Mouse (Mus musculus): ENCODE measurements around the gene Ctrb1. TPM values are rescaled to one million over a fixed set of nuclear protein-coding genes. Genes with fewer than 3 reads are reported as not detected.
A peak's percentile ranks its signal among the peaks of the same experiment; 100 is the strongest.

The Ctrb1 gene
- polyA plus RNA-seq, 1 experiment from 2014 or later = 0.32 TPM

DNA sequence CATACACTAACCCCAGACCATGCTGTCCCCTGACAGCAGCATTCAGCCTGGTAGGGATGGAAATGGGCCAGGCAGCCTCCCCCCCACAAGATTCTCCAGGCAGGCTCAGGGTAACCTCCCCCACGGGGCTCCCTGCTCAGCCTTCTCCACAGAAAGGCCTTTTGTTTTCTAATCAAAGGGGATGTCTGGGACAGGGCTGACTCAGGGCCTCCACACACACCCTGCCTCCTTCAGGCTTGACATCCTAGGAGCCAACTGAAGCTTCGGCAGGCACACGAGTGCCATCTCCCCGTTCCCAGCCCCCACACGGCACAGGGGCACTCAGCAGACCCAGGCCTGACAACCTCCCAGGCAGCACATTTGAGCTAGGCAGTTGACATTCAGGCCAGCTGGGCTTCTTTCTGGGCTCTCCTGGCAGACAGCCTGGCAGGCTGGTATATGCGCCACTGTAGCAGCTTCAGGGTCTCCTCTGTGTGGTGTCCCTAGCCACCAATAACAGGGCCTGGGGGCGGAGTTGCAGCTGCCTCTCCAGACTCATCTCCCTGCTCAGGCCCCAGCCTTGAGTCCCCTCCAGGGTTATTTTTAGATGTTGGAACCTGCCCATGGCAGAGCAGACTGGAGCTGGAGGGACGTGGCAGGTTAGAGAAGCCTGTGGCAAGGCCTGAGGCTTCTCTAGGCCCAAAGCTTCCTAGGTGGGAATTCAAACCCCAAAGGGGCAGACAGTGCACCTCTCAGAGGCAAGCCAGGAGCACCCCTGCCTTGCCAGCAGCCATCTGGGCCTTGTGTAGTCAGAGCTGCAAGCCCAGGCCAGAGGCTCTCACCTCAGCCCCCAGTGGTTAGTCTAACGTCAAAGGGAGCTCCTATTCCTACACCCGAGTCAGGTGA, 26.0 kb upstream of the Ctrb1 start:
- peak overlapping the region; percentile 96 for H3K27ac ChIP-seq (replicated peaks)
- H3K9me3 ChIP-seq (replicated peaks) = no peaks in the 10 kb centered on the region
- WGBS = 23% methylated on average over 10 of the region's 10 CpGs
- H3K36me3 ChIP-seq = peaks cover 51% of the 10 kb centered on the region
- ATAC-seq (ENCODE audit: insufficient number of reproducible peaks, low FRiP score, low TSS enrichment, low read depth) = peak; percentile 79
- no peaks in the 10 kb centered on the region for H3K27me3 ChIP-seq
- peaks cover 39% of the 10 kb centered on the region for H3K4me1 ChIP-seq
- no peak overlapping the region for H3K4me3 ChIP-seq (replicated peaks)
- no peak overlapping the region for H3K9ac ChIP-seq
- peak overlapping the region; percentile 30 for H3K4me2 ChIP-seq (replicated peaks)

DNA sequence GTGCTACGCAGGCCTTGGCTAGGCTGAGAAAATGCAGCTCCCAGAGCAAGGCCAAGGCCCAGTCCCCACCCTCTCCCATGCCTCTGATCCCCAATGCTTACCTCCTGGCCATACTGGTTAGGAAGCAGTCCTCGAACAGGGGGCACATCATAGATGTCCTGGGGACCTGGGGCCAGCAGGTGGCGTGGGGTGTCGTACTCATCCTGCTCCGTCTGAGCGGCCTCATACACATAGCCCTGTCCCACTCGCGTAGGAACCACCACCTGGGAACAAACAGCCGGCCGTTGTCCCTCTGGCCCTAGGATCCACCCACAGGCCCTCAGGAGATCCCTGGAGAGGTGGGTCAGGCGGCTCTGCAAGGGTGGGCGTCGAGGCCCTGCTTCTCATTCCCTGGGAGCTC, 24.7 kb upstream of the Ctrb1 start:
- WGBS = 82% methylated on average over 13 of the region's 13 CpGs
- no peaks in the 10 kb centered on the region for H3K27me3 ChIP-seq

DNA sequence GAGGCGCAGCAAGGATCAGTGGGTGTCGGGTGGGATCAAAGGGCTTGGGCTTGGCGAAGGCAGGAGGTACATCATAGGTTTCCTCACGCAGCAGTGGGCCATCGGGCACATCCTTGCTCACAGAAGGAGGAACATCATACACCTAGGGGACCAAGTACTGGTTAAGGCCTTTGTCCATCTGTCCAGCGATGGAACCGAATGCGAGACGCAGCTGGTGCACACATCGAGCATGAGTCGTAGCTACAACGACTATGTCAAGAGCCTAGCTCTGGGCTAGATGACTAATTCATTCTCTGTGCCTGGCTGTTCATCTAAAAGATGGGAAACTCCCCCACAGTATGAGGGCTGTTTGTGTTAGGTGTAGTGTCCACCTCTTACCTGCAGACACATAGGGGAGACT, 23.5 kb upstream of the Ctrb1 start:
- H3K4me3 ChIP-seq (replicated peaks) = no peak overlapping the region
- H3K36me3 ChIP-seq = peaks cover 56% of the 10 kb centered on the region
- H3K9me3 ChIP-seq (replicated peaks) = no peaks in the 10 kb centered on the region

More for the DNA sequence above, 24.7 kb upstream of the Ctrb1 start:
- Histone ChIP-seq H3K9me3 (replicated peaks) (no peaks in the 10 kb centered on the region), H3K4me1 (peaks cover 39% of the 10 kb centered on the region), H3K4me2 (replicated peaks) (no peak overlapping the region), H3K27ac (replicated peaks) (no peak overlapping the region), H3K4me3 (replicated peaks) (no peak overlapping the region), H3K9ac (no peak overlapping the region), H3K36me3 (peaks cover 57% of the 10 kb centered on the region)
- ATAC-seq (ENCODE audit: insufficient number of reproducible peaks, low FRiP score, low TSS enrichment, low read depth) = no peak

DNA sequence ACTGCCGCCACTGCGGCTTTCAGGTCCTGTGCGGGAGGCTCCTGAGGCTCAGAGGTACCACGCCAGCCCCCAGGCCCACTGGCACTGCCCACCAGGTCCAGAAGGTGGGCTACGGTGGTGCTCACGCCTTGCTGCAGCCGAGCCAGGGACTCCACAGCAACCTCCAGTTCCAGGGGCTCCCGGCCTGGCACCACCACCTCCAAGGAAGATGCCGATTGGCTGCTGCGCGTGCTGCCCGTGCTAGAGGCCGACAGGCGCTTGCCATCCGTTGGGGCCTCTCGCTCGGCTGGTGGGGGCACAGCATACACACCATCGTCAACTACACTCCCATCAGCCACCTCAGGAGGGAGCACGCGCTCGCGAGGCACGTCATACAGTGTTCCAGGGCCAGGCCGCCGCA, 23.0 kb upstream of the Ctrb1 start:
- H3K4me3 ChIP-seq (replicated peaks) = no peak overlapping the region

More for the DNA sequence above, 23.5 kb upstream of the Ctrb1 start:
- no peak for ATAC-seq (ENCODE audit: insufficient number of reproducible peaks, low FRiP score, low TSS enrichment, low read depth)
- no peak overlapping the region for H3K27ac ChIP-seq (replicated peaks)
- H3K4me2 ChIP-seq (replicated peaks) = no peak overlapping the region
- H3K9ac ChIP-seq = no peak overlapping the region
- WGBS = 96% methylated on average over 12 of the region's 12 CpGs
- H3K27me3 ChIP-seq = no peaks in the 10 kb centered on the region
- peaks cover 40% of the 10 kb centered on the region for H3K4me1 ChIP-seq

DNA sequence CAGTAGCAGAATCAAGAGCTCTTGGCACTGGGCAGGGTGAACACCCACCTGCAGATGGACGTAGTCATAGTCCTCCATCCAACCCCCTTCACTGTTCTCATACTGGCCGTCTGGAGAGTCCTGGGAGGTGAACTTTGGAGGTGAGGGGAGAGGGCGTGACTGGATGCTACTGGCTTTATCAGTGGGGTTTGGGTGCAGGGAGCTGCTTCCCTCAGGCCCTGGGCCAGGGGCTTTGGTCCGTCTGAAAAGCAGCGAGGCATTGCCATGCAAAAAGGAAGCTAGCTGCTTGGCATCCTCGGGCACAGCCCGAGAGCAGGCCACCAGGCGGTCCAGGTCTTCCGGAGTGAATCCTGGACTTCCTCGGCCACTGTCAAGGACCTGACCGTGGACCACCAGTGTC, 22.5 kb upstream of the Ctrb1 start:
- peaks cover 56% of the 10 kb centered on the region for H3K36me3 ChIP-seq
- WGBS = 86% methylated on average over 11 of the region's 11 CpGs
- no peak for ATAC-seq (ENCODE audit: insufficient number of reproducible peaks, low FRiP score, low TSS enrichment, low read depth)

More for the DNA sequence above, 23.0 kb upstream of the Ctrb1 start:
- Histone ChIP-seq H3K4me1 (peaks cover 41% of the 10 kb centered on the region), H3K4me2 (replicated peaks) (no peak overlapping the region), H3K36me3 (peaks cover 56% of the 10 kb centered on the region), H3K27ac (replicated peaks) (no peak overlapping the region), H3K27me3 (no peaks in the 10 kb centered on the region), H3K9me3 (replicated peaks) (no peaks in the 10 kb centered on the region), H3K9ac (no peak overlapping the region)
- ATAC-seq (ENCODE audit: insufficient number of reproducible peaks, low FRiP score, low TSS enrichment, low read depth) = no peak
- 94% methylated on average over 25 of the region's 25 CpGs for WGBS

DNA sequence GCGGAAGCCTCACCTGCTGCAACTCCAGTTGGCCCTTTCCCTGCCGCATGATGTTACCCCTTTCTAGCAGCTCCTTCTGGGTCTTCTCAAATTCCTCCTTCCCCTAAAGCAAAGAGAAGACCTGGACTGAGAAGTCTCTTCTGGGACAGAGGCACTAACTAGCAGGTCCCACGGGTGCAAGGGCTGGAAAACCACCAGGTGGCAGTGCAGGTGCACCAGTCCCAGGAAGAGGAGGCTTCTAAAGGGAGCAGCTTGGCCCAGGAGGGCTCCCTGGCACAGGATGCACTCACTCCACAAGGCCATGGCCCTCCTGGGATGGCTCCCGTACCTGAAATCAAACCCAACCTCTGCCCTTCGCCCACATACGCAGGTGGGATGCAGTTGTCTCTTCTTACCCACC, 21.8 kb upstream of the Ctrb1 start:
- no peak overlapping the region for H3K9ac ChIP-seq
- WGBS = 79% methylated on average over 6 of the region's 6 CpGs
- peaks cover 34% of the 10 kb centered on the region for H3K4me1 ChIP-seq
- H3K36me3 ChIP-seq = peaks cover 56% of the 10 kb centered on the region
- no peak overlapping the region for H3K27ac ChIP-seq (replicated peaks)
- no peaks in the 10 kb centered on the region for H3K27me3 ChIP-seq
- no peaks in the 10 kb centered on the region for H3K9me3 ChIP-seq (replicated peaks)
- no peak overlapping the region for H3K4me2 ChIP-seq (replicated peaks)
- H3K4me3 ChIP-seq (replicated peaks) = no peak overlapping the region
- ATAC-seq (ENCODE audit: insufficient number of reproducible peaks, low FRiP score, low TSS enrichment, low read depth) = no peak

More for the DNA sequence above, 22.5 kb upstream of the Ctrb1 start:
- no peak overlapping the region for H3K4me3 ChIP-seq (replicated peaks)
- no peak overlapping the region for H3K4me2 ChIP-seq (replicated peaks)
- no peak overlapping the region for H3K27ac ChIP-seq (replicated peaks)
- peaks cover 41% of the 10 kb centered on the region for H3K4me1 ChIP-seq
- no peaks in the 10 kb centered on the region for H3K27me3 ChIP-seq
- H3K9me3 ChIP-seq (replicated peaks) = no peaks in the 10 kb centered on the region
- no peak overlapping the region for H3K9ac ChIP-seq

DNA sequence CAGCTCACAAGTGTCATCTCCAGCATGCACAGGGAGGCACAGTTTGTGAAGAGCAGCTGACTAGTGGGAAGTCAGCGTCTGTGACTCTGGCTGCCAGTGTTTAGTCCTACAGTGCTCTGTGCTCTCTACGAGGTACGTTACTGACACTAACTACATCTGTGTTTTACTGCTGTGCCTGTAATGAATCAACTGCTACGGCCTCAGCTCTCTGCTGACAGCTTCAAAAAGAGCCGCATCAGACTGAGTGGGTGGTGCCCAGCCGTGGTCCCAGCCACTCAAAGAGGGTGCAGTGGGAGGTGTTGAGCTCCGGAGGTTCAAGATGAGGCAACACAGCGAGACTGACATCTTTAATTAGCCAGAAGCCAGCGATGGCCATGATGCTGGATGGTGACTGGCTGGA, 21.3 kb upstream of the Ctrb1 start:
- H3K27me3 ChIP-seq = no peaks in the 10 kb centered on the region
- H3K27ac ChIP-seq (replicated peaks) = no peak overlapping the region
- H3K4me1 ChIP-seq = peaks cover 29% of the 10 kb centered on the region
- no peak overlapping the region for H3K4me3 ChIP-seq (replicated peaks)
- peaks cover 56% of the 10 kb centered on the region for H3K36me3 ChIP-seq
- H3K4me2 ChIP-seq (replicated peaks) = no peak overlapping the region
- H3K9ac ChIP-seq = no peak overlapping the region
- ATAC-seq (ENCODE audit: insufficient number of reproducible peaks, low FRiP score, low TSS enrichment, low read depth) = no peak
- H3K9me3 ChIP-seq (replicated peaks) = no peaks in the 10 kb centered on the region
- 66% methylated on average over 9 of the region's 9 CpGs for WGBS

DNA sequence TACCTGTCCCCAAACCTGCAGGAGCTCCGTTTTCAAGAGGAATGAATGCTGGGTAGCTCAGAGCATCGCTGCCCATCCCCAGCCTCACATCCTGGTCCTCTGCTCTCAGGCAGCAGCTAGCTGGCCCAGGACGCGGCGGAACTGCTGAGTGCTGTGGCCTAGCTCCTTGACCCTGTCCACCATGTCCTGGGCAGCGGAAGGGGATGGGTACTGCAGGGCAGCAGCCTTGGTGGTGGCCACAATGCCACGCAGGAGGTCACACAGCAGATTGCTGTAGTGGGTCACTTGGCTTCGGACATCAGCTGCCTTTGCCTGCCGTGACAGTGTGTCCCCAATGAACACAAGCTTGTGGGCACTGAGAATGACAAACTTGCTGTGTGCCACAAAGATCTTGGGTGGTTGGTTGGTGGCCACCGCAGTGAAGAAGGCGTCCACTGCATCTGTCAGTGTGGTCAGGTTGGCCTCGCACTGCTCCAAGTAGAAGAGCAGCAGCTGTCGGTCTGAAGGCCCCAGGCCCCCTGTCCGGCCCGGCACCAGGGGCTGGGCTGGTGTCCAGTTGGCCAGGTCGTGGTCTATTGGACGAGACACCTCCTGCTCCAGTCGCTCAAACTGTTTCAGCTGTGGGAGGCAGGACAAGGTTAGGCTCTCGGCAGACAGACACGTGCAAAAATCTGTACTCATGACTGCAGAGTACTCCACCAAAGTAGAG, 20.1 kb upstream of the Ctrb1 start:
- H3K4me2 ChIP-seq (replicated peaks) = no peak overlapping the region
- H3K36me3 ChIP-seq = peaks cover 56% of the 10 kb centered on the region
- H3K27ac ChIP-seq (replicated peaks) = no peak overlapping the region
- H3K4me1 ChIP-seq = peaks cover 17% of the 10 kb centered on the region
- H3K4me3 ChIP-seq (replicated peaks) = no peak overlapping the region
- ATAC-seq (ENCODE audit: insufficient number of reproducible peaks, low FRiP score, low TSS enrichment, low read depth) = no peak
- H3K9me3 ChIP-seq (replicated peaks) = no peaks in the 10 kb centered on the region
- H3K27me3 ChIP-seq = no peaks in the 10 kb centered on the region
- 92% methylated on average over 20 of the region's 20 CpGs for WGBS
- no peak overlapping the region for H3K9ac ChIP-seq

DNA sequence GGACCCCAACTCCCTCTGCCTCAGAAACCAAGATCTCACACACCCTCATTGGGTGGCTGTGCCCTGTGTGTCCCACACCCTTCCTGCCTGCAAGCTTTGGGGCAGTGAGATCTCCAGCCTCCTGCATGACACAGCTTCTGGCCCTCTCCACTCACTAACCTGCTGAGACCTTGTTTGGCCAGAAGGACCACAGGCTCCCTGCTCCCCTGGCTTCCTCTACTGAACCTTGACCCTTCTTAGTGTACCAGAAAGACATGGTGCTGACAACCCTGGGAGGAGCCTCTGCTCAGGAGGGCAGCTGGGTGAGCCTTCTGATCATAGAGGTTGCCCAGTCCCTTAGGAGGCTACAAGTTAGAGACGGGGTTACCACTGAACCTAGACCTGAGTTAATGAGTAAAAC, 18.4 kb upstream of the Ctrb1 start:
- no peak overlapping the region for H3K4me2 ChIP-seq (replicated peaks)
- WGBS = 94% methylated on average over 1 of the region's 1 CpGs
- no peak overlapping the region for H3K4me3 ChIP-seq (replicated peaks)
- H3K9me3 ChIP-seq (replicated peaks) = no peaks in the 10 kb centered on the region
- H3K4me1 ChIP-seq = peaks cover 12% of the 10 kb centered on the region; the same call in 1 of the 2 replicates
- 0 out of 2 replicates have a peak overlapping the region, but pooled peaks have one; percentile 48 for H3K27ac ChIP-seq (replicated peaks)
- H3K36me3 ChIP-seq = peaks cover 46% of the 10 kb centered on the region
- no peaks in the 10 kb centered on the region for H3K27me3 ChIP-seq
- H3K9ac ChIP-seq = no peak overlapping the region
- no peak for ATAC-seq (ENCODE audit: insufficient number of reproducible peaks, low FRiP score, low TSS enrichment, low read depth)

DNA sequence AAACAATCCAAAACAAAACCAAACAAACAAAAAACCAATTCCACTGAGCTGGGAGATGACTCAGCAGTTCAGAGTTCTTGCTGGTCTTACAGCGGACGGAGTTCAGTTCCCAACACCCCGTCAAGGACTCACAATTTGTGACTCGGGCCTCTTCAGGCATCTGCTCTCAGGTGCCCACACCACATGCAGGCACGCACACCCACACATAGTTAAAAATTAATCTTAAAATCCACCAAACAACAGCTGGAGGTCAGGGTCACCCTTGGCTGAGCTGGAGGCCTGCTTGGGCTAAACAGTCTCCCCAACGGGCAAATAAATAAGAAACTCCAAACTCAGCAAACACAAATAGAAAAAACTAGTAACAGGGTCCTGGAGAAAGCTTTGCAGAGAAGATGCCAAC, 17.5 kb upstream of the Ctrb1 start:
- H3K9me3 ChIP-seq (replicated peaks) = no peaks in the 10 kb centered on the region
- no peak overlapping the region for H3K4me2 ChIP-seq (replicated peaks)
- peak overlapping the region; percentile 48; the same call in 1 of the 2 replicates for H3K27ac ChIP-seq (replicated peaks)
- H3K9ac ChIP-seq = no peak overlapping the region
- ATAC-seq (ENCODE audit: insufficient number of reproducible peaks, low FRiP score, low TSS enrichment, low read depth) = no peak
- 81% methylated on average over 6 of the region's 6 CpGs for WGBS
- peaks cover 36% of the 10 kb centered on the region for H3K36me3 ChIP-seq
- no peaks in the 10 kb centered on the region for H3K27me3 ChIP-seq
- H3K4me1 ChIP-seq = peaks cover 12% of the 10 kb centered on the region; the same call in 1 of the 2 replicates
- no peak overlapping the region for H3K4me3 ChIP-seq (replicated peaks)

DNA sequence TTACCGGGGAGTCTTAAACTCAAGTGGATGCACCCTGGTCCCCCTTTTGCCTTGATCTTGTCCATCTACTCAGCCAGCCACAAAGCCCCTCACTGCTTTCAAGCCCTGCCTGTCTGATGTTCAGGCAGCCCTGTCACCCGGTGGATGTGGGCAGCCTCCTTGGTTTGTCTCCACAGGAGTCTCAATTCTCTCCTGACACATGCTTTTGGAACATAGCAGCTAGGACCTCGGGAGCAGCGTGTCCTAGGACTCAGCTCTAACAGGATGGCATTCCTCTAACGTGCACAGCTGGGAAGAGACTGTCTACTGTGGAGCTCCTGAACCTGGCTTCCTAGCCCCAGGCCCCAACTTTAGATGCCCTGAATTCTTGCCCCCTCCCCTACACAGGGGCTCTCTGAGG, 14.9 kb upstream of the Ctrb1 start:
- 49% methylated on average over 5 of the region's 5 CpGs for WGBS
- Histone ChIP-seq H3K9me3 (replicated peaks) (no peaks in the 10 kb centered on the region), H3K27me3 (no peaks in the 10 kb centered on the region), H3K4me3 (replicated peaks) (no peak overlapping the region), H3K36me3 (peaks cover 11% of the 10 kb centered on the region), H3K4me1 (peaks cover 9% of the 10 kb centered on the region; the same call in 1 of the 2 replicates), H3K4me2 (replicated peaks) (no peak overlapping the region), H3K27ac (replicated peaks) (no peak overlapping the region), H3K9ac (no peak overlapping the region)
- no peak for ATAC-seq (ENCODE audit: insufficient number of reproducible peaks, low FRiP score, low TSS enrichment, low read depth)
